Mouse (Mus musculus) lung, embryonic 14.5 days (tissue): ENCODE measurements around the gene Caskin1. TPM values are rescaled to one million over a fixed set of nuclear protein-coding genes. Genes with fewer than 3 reads are reported as not detected.

Source experiments
- ATAC-seq: fragments of 200-750 bp; cut with Nextera tagmentation; 2 replicates; pipeline ENCODE4 v1.8.0; 2017; ENCODE audit warnings: mild to moderate bottlenecking, moderate TSS enrichment, moderate library complexity; ENCODE audit not compliant: insufficient read depth
- DNase-seq: peaks from one replicate; pipeline ENCODE4 v3.0.0-alpha.2; 2015
- H3K27ac ChIP-seq: fragments of 300-500 bp; sonication (generic); 2 replicates; pipeline ENCODE4 v1.5.1; 2014; ENCODE audit warnings: low read depth, mild to moderate bottlenecking, moderate library complexity
- H3K27me3 ChIP-seq: fragments of 300-500 bp; sonication (generic); 2 replicates; pipeline ENCODE4 v1.6.1; 2014; ENCODE audit warnings: low read length, control low read depth; ENCODE audit not compliant: insufficient read depth
- H3K36me3 ChIP-seq: fragments of 300-500 bp; sonication (generic); 2 replicates; pipeline ENCODE4 v1.6.1; 2014; ENCODE audit warnings: control low read depth; ENCODE audit not compliant: insufficient read depth
- H3K4me1 ChIP-seq: fragments of 300-500 bp; sonication (generic); 2 replicates; pipeline ENCODE4 v1.6.1; 2014; ENCODE audit warnings: antibody characterized with exemption, control low read depth; ENCODE audit not compliant: insufficient read depth
- H3K4me2 ChIP-seq: fragments of 300-500 bp; sonication (generic); 2 replicates; pipeline ENCODE4 v1.6.1; 2014; ENCODE audit warnings: mild to moderate bottlenecking
- H3K4me3 ChIP-seq: fragments of 300-500 bp; sonication (generic); 2 replicates; pipeline ENCODE4 v1.5.1; 2014; ENCODE audit warnings: low read depth, low read length
- H3K9ac ChIP-seq: fragments of 300-500 bp; sonication (generic); 2 replicates; pipeline ENCODE4 v1.6.1; 2014
- H3K9me3 ChIP-seq: fragments of 300-500 bp; sonication (generic); 2 replicates; pipeline ENCODE4 v1.6.1; 2016; ENCODE audit warnings: low read depth, low read length, control low read depth
- CTCF ChIP-seq: IDR thresholded peaks from 2 replicates; pipeline ENCODE4 v1.5.1; 2016; ENCODE audit warnings: antibody characterized with exemption, low read depth
- WGBS: fragments of 180-500 bp; shearing (Covaris S2); extraction: QIAGEN DNeasy Blood & Tissue Kit; methylation state at CpG from one replicate; pipeline ENCODE4 v1.1.7; 2014; 5-methylcytosine and 5-hydroxymethylcytosine counted together
- polyA plus RNA-seq: library from polyadenylated mRNA; unstranded; fragments of >200 nt; fragmentation: Nextera tagmentation; extraction: Ambion mirVana; gene quantifications from 2 replicates; pipeline ENCODE4 v1.2.1, GENCODE M21; 2014

Caskin1 gene
- polyA plus RNA-seq: 0.93 and 1.1 TPM in 2 replicates

- 1% methylated on average over 32 of the region's 45 CpGs for WGBS
- TF ChIP-seq CTCF: no peak
- Histone ChIP-seq H3K4me2 (peak within 1 kb of the TSS; percentile 100), H3K9ac (peak within 1 kb of the TSS; percentile 65), H3K27me3 (peaks cover 32% of the 10 kb centered on the region), H3K27ac (no peak within 1 kb of the TSS), H3K4me3 (peak within 1 kb of the TSS; percentile 61), H3K9me3 (no peaks in the 10 kb centered on the region), H3K36me3 (no peaks in the 10 kb centered on the region), H3K4me1 (0 out of 2 replicates have a peak, but pooled peaks cover 4% of the 10 kb centered on the region)
- DNase-seq (peak; percentile 38), ATAC-seq (peak; percentile 35; the same call in 1 of the 2 replicates)
These were observed at the start of gene Caskin1 for GRCm38 (mm10) chr17:24488186-24488661. Gene Caskin1, plus strand, starts transcription at chr17:24488601.

GRCm38 (mm10) chr17:24440377-24440776, 48.0 kb upstream of the Caskin1 start:
- Histone ChIP-seq H3K27me3 (no peaks in the 10 kb centered on the region), H3K9ac (no peak overlapping the region), H3K4me3 (no peak overlapping the region), H3K4me2 (no peak overlapping the region), H3K4me1 (no peaks in the 10 kb centered on the region), H3K27ac (no peak overlapping the region), H3K9me3 (no peaks in the 10 kb centered on the region), H3K36me3 (peaks cover 87% of the 10 kb centered on the region)
- TF ChIP-seq CTCF: no peak
- WGBS: 88% methylated on average over 8 of the region's 8 CpGs
- ATAC-seq (no peak), DNase-seq (no peak)

- DNase-seq (no peak), ATAC-seq (no peak)
- no peak overlapping the region for H3K4me2 ChIP-seq
- H3K27ac ChIP-seq: no peak overlapping the region
- no peaks in the 10 kb centered on the region for H3K4me1 ChIP-seq
- WGBS: 29% methylated on average over 2 of the region's 2 CpGs
- H3K36me3 ChIP-seq: peaks cover 87% of the 10 kb centered on the region
- H3K4me3 ChIP-seq: no peak overlapping the region
- no peaks in the 10 kb centered on the region for H3K9me3 ChIP-seq
- no peak overlapping the region for H3K9ac ChIP-seq
- peak; percentile 46 for TF ChIP-seq CTCF
- H3K27me3 ChIP-seq: no peaks in the 10 kb centered on the region
These were observed 47.3 kb upstream of the Caskin1 start for GRCm38 (mm10) chr17:24441148-24441547.

- ATAC-seq (no peak), DNase-seq (no peak)
- Histone ChIP-seq H3K27ac (no peak overlapping the region), H3K4me1 (no peaks in the 10 kb centered on the region), H3K27me3 (no peaks in the 10 kb centered on the region), H3K4me2 (no peak overlapping the region), H3K36me3 (peaks cover 88% of the 10 kb centered on the region), H3K9me3 (no peaks in the 10 kb centered on the region), H3K4me3 (no peak overlapping the region), H3K9ac (no peak overlapping the region)
- no peak for TF ChIP-seq CTCF
- WGBS: 84% methylated on average over 14 of the region's 14 CpGs
These were observed 46.3 kb upstream of the Caskin1 start for GRCm38 (mm10) chr17:24442107-24442506.

GRCm38 (mm10) chr17:24442632-24443155, 45.7 kb upstream of the Caskin1 start, which contains the start of gene Dnase1l2:
Gene Dnase1l2, minus strand, starts transcription at chr17:24443105.
- Histone ChIP-seq H3K9ac (no peak within 1 kb of the TSS), H3K27me3 (no peaks in the 10 kb centered on the region), H3K4me1 (no peaks in the 10 kb centered on the region), H3K9me3 (no peaks in the 10 kb centered on the region), H3K36me3 (peaks cover 89% of the 10 kb centered on the region), H3K27ac (no peak within 1 kb of the TSS), H3K4me3 (no peak within 1 kb of the TSS), H3K4me2 (no peak within 1 kb of the TSS)
- DNase-seq (no peak), ATAC-seq (no peak)
- no peak for TF ChIP-seq CTCF
- WGBS: 79% methylated on average over 7 of the region's 7 CpGs

GRCm38 (mm10) chr17:24443409-24443808, 45.0 kb upstream of the Caskin1 start:
- H3K27ac ChIP-seq: no peak overlapping the region
- no peak for TF ChIP-seq CTCF
- no peaks in the 10 kb centered on the region for H3K9me3 ChIP-seq
- no peaks in the 10 kb centered on the region for H3K27me3 ChIP-seq
- H3K36me3 ChIP-seq: peaks cover 89% of the 10 kb centered on the region
- ATAC-seq (no peak), DNase-seq (no peak)
- H3K4me1 ChIP-seq: no peaks in the 10 kb centered on the region
- H3K4me2 ChIP-seq: no peak overlapping the region
- H3K9ac ChIP-seq: no peak overlapping the region
- WGBS: 85% methylated on average over 4 of the region's 4 CpGs
- H3K4me3 ChIP-seq: no peak overlapping the region

GRCm38 (mm10) chr17:24446590-24446989, 41.8 kb upstream of the Caskin1 start:
- WGBS: 93% methylated on average over 8 of the region's 8 CpGs
- Histone ChIP-seq H3K4me3 (no peak overlapping the region), H3K36me3 (peaks cover 86% of the 10 kb centered on the region), H3K27ac (no peak overlapping the region), H3K4me2 (no peak overlapping the region), H3K9ac (no peak overlapping the region), H3K9me3 (no peaks in the 10 kb centered on the region), H3K4me1 (no peaks in the 10 kb centered on the region), H3K27me3 (no peaks in the 10 kb centered on the region)
- no peak for TF ChIP-seq CTCF
- ATAC-seq (no peak), DNase-seq (no peak)
